Mouse (Mus musculus): ENCODE results near the gene Grm4. TPM values are rescaled to one million over a fixed set of nuclear protein-coding genes. Genes with fewer than 3 reads are reported as not detected.

Grm4 gene
- total and polyA plus RNA-seq, 3 experiments, result 0.05 TPM; not detected in 2

DNA sequence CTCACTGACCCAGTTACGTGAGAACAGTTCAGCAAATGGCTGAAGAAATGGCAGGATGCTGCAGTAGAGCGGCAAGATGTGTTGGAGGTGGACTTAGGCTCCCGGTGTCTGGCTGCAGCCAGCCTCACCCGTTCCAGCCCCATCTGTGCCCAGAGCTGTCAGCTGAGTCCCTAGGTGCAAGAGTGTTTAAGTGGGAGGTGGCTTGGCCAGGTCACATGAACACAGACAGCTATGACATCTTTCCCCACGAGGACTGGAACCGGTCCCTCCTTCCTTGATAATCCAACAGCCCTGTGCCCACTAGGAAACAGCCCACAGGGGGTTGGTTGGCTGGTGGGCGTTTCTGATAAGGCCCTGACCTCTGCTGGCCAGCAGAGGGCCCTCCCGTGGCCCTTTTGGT lies 6.8 kb upstream of the Grm4 start:
- ATAC-seq (ENCODE audit: extremely low read depth, insufficient number of reproducible peaks, low FRiP score, poor library complexity, severe bottlenecking), result no peak
- H3K27me3 ChIP-seq (ENCODE audit: insufficient read depth, low read length), result peaks cover 8% of the 10 kb centered on the region; the same call in 1 of the 2 replicates
- peaks cover 5% of the 10 kb centered on the region for H3K4me1 ChIP-seq (ENCODE audit: insufficient read depth, low read depth, low read length)
- no peak for TF ChIP-seq GATA2 (IDR thresholded peaks at IDR 0.05; ENCODE audit: borderline replicate concordance, low read depth, low read length)
- peaks cover 14% of the 10 kb centered on the region for H3K9me3 ChIP-seq (replicated peaks)
- no peak for DNase-seq (ENCODE audit: low spot score)
- H3K36me3 ChIP-seq (replicated peaks), result no peaks in the 10 kb centered on the region
- no peak overlapping the region for H3K4me3 ChIP-seq (ENCODE audit: low read depth, low read length)

DNA sequence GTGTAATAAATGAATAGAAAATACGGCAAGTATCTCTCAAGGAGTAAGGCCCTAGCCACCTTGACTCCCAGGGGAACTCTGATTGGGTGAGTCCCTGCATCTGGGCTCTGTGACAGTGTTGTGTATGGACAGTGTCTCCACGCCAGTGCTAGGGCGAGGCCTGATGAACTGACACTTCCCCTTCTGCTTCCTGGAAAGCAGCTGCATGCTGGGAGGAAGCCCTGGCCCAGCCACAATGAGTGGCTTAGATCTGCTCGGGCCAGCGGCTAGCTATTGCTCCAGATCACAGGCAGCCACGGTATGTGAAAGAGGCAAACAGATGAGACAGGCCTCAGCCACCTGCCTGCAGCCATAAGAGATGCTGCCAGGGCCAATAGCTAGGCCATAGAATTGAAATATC lies 6.0 kb upstream of the Grm4 start:
- peaks cover 14% of the 10 kb centered on the region for H3K9me3 ChIP-seq (replicated peaks)
- no peak for ATAC-seq (ENCODE audit: extremely low read depth, insufficient number of reproducible peaks, low FRiP score, poor library complexity, severe bottlenecking)
- DNase-seq (ENCODE audit: low spot score), result no peak
- no peaks in the 10 kb centered on the region for H3K36me3 ChIP-seq (replicated peaks)
- H3K4me3 ChIP-seq (ENCODE audit: low read depth, low read length), result no peak overlapping the region
- H3K27me3 ChIP-seq (ENCODE audit: insufficient read depth, low read length), result peaks cover 8% of the 10 kb centered on the region; the same call in 1 of the 2 replicates
- TF ChIP-seq GATA1 (IDR thresholded peaks at IDR 0.05; ENCODE audit: borderline replicate concordance, low read length) (no peak), TAL1 (conservative IDR thresholded peaks at IDR 0.05; ENCODE audit: low read depth, low read length) (no peak), CTCF (IDR thresholded peaks at IDR 0.05; ENCODE audit: low read depth, low read length) (no peak), POLR2AphosphoS5 (IDR thresholded peaks at IDR 0.05; ENCODE audit: insufficient replicate concordance, low read depth, low read length) (no peak), GATA2 (IDR thresholded peaks at IDR 0.05; ENCODE audit: borderline replicate concordance, low read depth, low read length) (no peak)
- H3K4me1 ChIP-seq (ENCODE audit: insufficient read depth, low read depth, low read length), result peaks cover 5% of the 10 kb centered on the region

DNA sequence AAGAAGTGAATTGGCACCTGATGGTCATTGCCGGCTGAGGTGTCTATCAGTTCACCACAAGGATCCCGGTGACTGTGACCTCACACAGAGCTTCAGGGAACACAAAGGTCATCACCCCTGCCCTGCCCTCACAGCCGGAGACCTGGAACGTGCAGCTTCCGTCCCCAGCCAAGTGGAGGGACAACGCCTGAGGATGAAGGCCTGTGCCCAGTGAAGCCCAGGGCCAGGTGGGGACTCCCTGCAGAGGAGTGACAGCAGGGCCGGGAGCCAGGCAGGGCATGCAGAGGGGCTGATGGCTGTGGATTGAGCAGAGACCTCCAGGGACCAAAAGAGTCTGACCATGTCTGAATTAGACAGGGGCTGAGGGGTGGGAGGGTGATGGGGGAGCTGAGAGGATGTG lies 1.9 kb upstream of the Grm4 start:
- Histone ChIP-seq H3K36me3 (replicated peaks) (no peaks in the 10 kb centered on the region), H3K9me3 (replicated peaks) (no peaks in the 10 kb centered on the region), H3K4me1 (ENCODE audit: insufficient read depth, low read depth, low read length) (peaks cover 3% of the 10 kb centered on the region; the same call in 1 of the 2 replicates), H3K4me3 (ENCODE audit: low read depth, low read length) (no peak overlapping the region), H3K27me3 (ENCODE audit: insufficient read depth, low read length) (peaks cover 8% of the 10 kb centered on the region; the same call in 1 of the 2 replicates)
- no peak for ATAC-seq (ENCODE audit: extremely low read depth, insufficient number of reproducible peaks, low FRiP score, poor library complexity, severe bottlenecking)
- DNase-seq (ENCODE audit: low spot score), result no peak
- no peak for TF ChIP-seq GATA1 (IDR thresholded peaks at IDR 0.05; ENCODE audit: borderline replicate concordance, low read length)
- no peak for TF ChIP-seq GATA2 (IDR thresholded peaks at IDR 0.05; ENCODE audit: borderline replicate concordance, low read depth, low read length)
- TF ChIP-seq POLR2AphosphoS5 (IDR thresholded peaks at IDR 0.05; ENCODE audit: insufficient replicate concordance, low read depth, low read length), result no peak
- TF ChIP-seq TAL1 (conservative IDR thresholded peaks at IDR 0.05; ENCODE audit: low read depth, low read length), result no peak
- no peak for TF ChIP-seq CTCF (IDR thresholded peaks at IDR 0.05; ENCODE audit: low read depth, low read length)

DNA sequence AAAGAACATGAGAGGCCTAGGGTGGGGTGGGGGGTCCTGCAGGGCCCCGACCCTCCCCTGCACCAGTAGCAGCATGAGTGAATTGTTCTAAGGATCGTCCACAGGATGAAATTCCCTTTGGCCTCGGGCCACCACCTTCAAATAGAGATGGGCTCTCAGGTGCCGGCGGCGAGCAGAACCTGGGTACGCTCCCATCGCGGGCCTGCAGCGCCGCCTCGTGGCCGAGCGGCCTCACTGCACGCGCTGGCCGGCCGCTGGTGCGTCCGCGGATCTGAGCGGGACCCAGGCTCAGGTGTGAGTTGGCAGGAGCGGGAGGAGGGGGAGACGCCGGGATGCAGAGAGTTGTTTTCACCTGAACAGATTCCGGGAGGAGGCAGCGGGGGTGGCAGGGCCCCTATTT lies 646 bp downstream of the Grm4 start:
- peak; percentile 72 for TF ChIP-seq CTCF (IDR thresholded peaks at IDR 0.05; ENCODE audit: low read depth, low read length)
- no peak for TF ChIP-seq GATA2 (IDR thresholded peaks at IDR 0.05; ENCODE audit: borderline replicate concordance, low read depth, low read length)
- peak; percentile 28 for DNase-seq (ENCODE audit: low spot score)
- H3K27me3 ChIP-seq (ENCODE audit: insufficient read depth, low read length), result peaks cover 8% of the 10 kb centered on the region; the same call in 1 of the 2 replicates
- H3K9me3 ChIP-seq (replicated peaks), result no peaks in the 10 kb centered on the region
- no peak overlapping the region for H3K4me3 ChIP-seq (ENCODE audit: low read depth, low read length)
- H3K36me3 ChIP-seq (replicated peaks), result no peaks in the 10 kb centered on the region
- ATAC-seq (ENCODE audit: extremely low read depth, insufficient number of reproducible peaks, low FRiP score, poor library complexity, severe bottlenecking), result no peak
- no peaks in the 10 kb centered on the region for H3K4me1 ChIP-seq (ENCODE audit: insufficient read depth, low read depth, low read length)

DNA sequence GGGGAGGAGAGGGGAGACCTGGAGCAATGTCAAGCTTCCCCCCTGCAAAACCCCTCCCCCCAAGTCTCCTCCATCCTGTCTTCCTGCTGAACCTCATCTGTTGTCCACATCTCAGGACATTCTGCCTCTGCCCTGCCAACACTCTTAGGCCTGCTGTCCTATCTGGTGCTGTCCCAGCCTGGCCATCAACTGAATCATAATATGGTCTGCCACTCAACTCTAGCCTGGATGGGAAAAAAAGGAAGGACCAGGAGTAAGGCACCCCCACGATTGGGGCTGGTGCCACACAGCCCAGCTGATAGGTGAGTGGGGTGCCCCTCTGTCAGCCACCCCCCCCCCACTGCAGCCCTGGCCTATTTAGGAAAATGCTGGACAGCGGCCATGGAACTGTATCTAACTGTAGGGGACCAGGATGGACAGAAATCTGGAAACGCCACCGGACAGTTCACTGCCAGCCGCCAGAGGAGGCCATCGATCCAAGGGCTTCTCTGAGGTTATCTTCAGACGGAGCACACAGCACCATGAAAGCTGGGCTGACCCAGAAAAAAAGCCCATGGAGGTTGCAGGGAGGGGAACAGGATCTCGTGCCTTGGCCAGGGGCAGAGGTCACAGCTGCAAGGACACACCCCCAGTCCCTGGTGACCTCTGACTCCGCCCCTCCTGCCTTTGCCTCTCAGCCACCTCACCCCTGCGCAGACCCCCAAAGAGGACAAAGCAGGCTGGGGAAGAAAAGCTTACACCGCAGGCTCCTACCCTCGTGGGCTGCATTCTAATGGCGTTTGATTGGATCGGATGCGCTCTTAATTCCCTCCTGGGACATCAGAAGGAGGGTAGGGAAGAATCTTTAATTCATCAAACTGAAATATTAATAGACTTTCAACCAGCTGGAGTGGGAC lies 2.3 kb downstream of the Grm4 start:
- H3K36me3 ChIP-seq (replicated peaks), result no peaks in the 10 kb centered on the region
- no peak for DNase-seq (ENCODE audit: low spot score)
- no peaks in the 10 kb centered on the region for H3K4me1 ChIP-seq (ENCODE audit: insufficient read depth, low read depth, low read length)
- ATAC-seq (ENCODE audit: extremely low read depth, insufficient number of reproducible peaks, low FRiP score, poor library complexity, severe bottlenecking), result no peak
- no peak overlapping the region for H3K4me3 ChIP-seq (ENCODE audit: low read depth, low read length)
- TF ChIP-seq GATA1 (IDR thresholded peaks at IDR 0.05; ENCODE audit: borderline replicate concordance, low read length) (no peak), TAL1 (conservative IDR thresholded peaks at IDR 0.05; ENCODE audit: low read depth, low read length) (no peak), CTCF (IDR thresholded peaks at IDR 0.05; ENCODE audit: low read depth, low read length) (no peak), GATA2 (IDR thresholded peaks at IDR 0.05; ENCODE audit: borderline replicate concordance, low read depth, low read length) (no peak), POLR2AphosphoS5 (IDR thresholded peaks at IDR 0.05; ENCODE audit: insufficient replicate concordance, low read depth, low read length) (no peak)
- H3K9me3 ChIP-seq (replicated peaks), result peaks cover 7% of the 10 kb centered on the region
- H3K27me3 ChIP-seq (ENCODE audit: insufficient read depth, low read length), result no peaks in the 10 kb centered on the region; the same call in 1 of the 2 replicates

DNA sequence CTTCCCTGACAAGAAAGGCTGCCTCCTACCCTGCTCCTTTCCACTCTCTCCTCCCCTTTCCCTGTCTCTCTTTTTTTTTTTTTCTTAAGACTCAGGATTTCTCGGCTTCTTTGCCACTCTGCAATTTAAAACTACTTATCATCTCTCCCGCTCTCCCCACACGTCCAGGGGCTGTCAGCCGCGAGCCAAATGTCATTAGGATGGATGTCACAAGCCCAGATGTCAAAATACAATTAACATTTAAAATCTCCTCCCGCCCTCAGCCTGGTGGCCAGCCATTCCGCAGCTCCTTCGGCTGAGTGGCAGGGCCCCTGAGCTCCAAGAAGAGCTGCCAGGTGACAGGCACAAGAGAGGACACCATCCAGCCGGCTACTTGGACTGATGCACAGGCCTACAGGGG lies 2.9 kb downstream of the Grm4 start:
- no peak for TF ChIP-seq POLR2AphosphoS5 (IDR thresholded peaks at IDR 0.05; ENCODE audit: insufficient replicate concordance, low read depth, low read length)
- no peak for TF ChIP-seq GATA1 (IDR thresholded peaks at IDR 0.05; ENCODE audit: borderline replicate concordance, low read length)
- TF ChIP-seq GATA2 (IDR thresholded peaks at IDR 0.05; ENCODE audit: borderline replicate concordance, low read depth, low read length), result no peak
- TF ChIP-seq CTCF (IDR thresholded peaks at IDR 0.05; ENCODE audit: low read depth, low read length), result no peak
- TF ChIP-seq TAL1 (conservative IDR thresholded peaks at IDR 0.05; ENCODE audit: low read depth, low read length), result no peak
- no peaks in the 10 kb centered on the region for H3K4me1 ChIP-seq (ENCODE audit: insufficient read depth, low read depth, low read length)
- H3K4me3 ChIP-seq (ENCODE audit: low read depth, low read length), result no peak overlapping the region
- ATAC-seq (ENCODE audit: extremely low read depth, insufficient number of reproducible peaks, low FRiP score, poor library complexity, severe bottlenecking) (no peak), DNase-seq (ENCODE audit: low spot score) (no peak)
- no peaks in the 10 kb centered on the region; the same call in 1 of the 2 replicates for H3K27me3 ChIP-seq (ENCODE audit: insufficient read depth, low read length)
- no peaks in the 10 kb centered on the region for H3K36me3 ChIP-seq (replicated peaks)
- H3K9me3 ChIP-seq (replicated peaks), result peaks cover 14% of the 10 kb centered on the region
